Mouse (Mus musculus) spleen, adult 2 months (tissue): ENCODE results near the gene Arhgap8.

ENCODE experiments used
- CTCF ChIP-seq: fragments of 200-500 bp; IDR thresholded peaks from 2 replicates; pipeline ENCODE4 v1.5.1; 2011; ENCODE audit warnings: mild to moderate bottlenecking, inconsistent platforms; ENCODE audit not compliant: insufficient read depth, insufficient read length, insufficient replicate concordance; ENCODE audit errors: extremely low read depth
- POLR2A ChIP-seq: fragments of 200-500 bp; IDR thresholded peaks from 2 replicates; pipeline ENCODE4 v1.6.1; 2011; ENCODE audit warnings: low read depth, low read length, inconsistent platforms

GRCm38 (mm10) chr15:84818284-84818683 is 98.4 kb downstream of the Arhgap8 start:
- TF ChIP-seq CTCF = no peak
- TF ChIP-seq POLR2A = no peak
